Mouse (Mus musculus) left cerebral cortex, adult 6 months (tissue): ENCODE measurements around the gene Ceacam19. TPM values are rescaled to one million over a fixed set of nuclear protein-coding genes. Genes with fewer than 3 reads are reported as not detected.

Experiments
- long read RNA-seq, 2 experiments: library from polyadenylated mRNA; unstranded; transcript quantifications; one replicate each; pipeline ENCODE4 v2.0.0; 2019 to 2020
- polyA plus RNA-seq: library from polyadenylated mRNA; unstranded; fragments of <200 nt; fragmentation: Nextera tagmentation; gene quantifications from 2 replicates; pipeline ENCODE4 v1.2.3, GENCODE M21; 2021

The Ceacam19 gene
- polyA plus RNA-seq: not detected in 2 replicates
- long read RNA-seq, experiment 1: 0 reads
- long read RNA-seq, experiment 2: 0 reads

GRCm38 (mm10) chr7:19887849-19888248 is at the start of gene Ceacam19:
Gene Ceacam19 (minus strand): TSS chr7:19887965.

GRCm38 (mm10) chr7:19920506-19921261 is 32.9 kb upstream of the Ceacam19 start, which contains the start of gene Pvr:
Gene Pvr (minus strand): TSS chr7:19921160.

GRCm38 (mm10) chr7:19861199-19861598 is 26.6 kb downstream of the Ceacam19 start, which contains the start of gene Ceacam16:
Gene Ceacam16 (minus strand): TSS chr7:19861299.

GRCm38 (mm10) chr7:19851858-19852570 is 35.8 kb downstream of the Ceacam19 start, which contains the start of gene Gm19345:
Gene Gm19345 (plus strand): TSS chr7:19852003.

Other genes starting within 250 kb of the Ceacam19 start
- 86.9 and 119 TPM in 2 replicates for gene Clptm1, start 222.9 kb downstream of the Ceacam19 start, polyA plus RNA-seq
- not detected in 2 replicates for gene Apoc2, start 210.0 kb downstream of the Ceacam19 start, polyA plus RNA-seq
- not detected in 2 replicates for gene Gm44805, start 206.5 kb downstream of the Ceacam19 start, polyA plus RNA-seq
- gene Apoc4, start 206.5 kb downstream of the Ceacam19 start, polyA plus RNA-seq: not detected in 2 replicates
- 1.7 and 5.7 TPM in 2 replicates for gene Apoc1, start 195.3 kb downstream of the Ceacam19 start, polyA plus RNA-seq
- 7,501 and 8,830 TPM in 2 replicates for gene Apoe, start 188.8 kb downstream of the Ceacam19 start, polyA plus RNA-seq
- gene Tomm40, start 172.5 kb downstream of the Ceacam19 start, polyA plus RNA-seq: 148 and 163 TPM in 2 replicates
- gene Nectin2, start 137.5 kb downstream of the Ceacam19 start, polyA plus RNA-seq: 5.5 and 5.7 TPM in 2 replicates
- gene Bcam, start 116.9 kb downstream of the Ceacam19 start, polyA plus RNA-seq: 6.3 and 14.9 TPM in 2 replicates
- 0.18 TPM in 1 of 2 replicates, not detected in the other for gene Cblc, start 91.2 kb downstream of the Ceacam19 start, polyA plus RNA-seq
- 0.25 and 0.68 TPM in 2 replicates for gene Bcl3, start 65.2 kb downstream of the Ceacam19 start, polyA plus RNA-seq
- 3.5 and 4.1 TPM in 2 replicates for gene Gm19345, start 36.0 kb downstream of the Ceacam19 start, polyA plus RNA-seq
- gene Ceacam16, start 26.7 kb downstream of the Ceacam19 start, polyA plus RNA-seq: 0.09 TPM in 1 of 2 replicates, not detected in the other
- 1.2 and 1.4 TPM in 2 replicates for gene Pvr, start 33.2 kb upstream of the Ceacam19 start, polyA plus RNA-seq
- not detected in 2 replicates for gene Igsf23, start 62.8 kb upstream of the Ceacam19 start, polyA plus RNA-seq
- 0.13 TPM in 1 of 2 replicates, not detected in the other for gene Ceacam20, start 77.4 kb upstream of the Ceacam19 start, polyA plus RNA-seq
- not detected in 2 replicates for gene Nlrp9b, start 103.5 kb upstream of the Ceacam19 start, polyA plus RNA-seq
- gene Vmn1r91, start 211.7 kb upstream of the Ceacam19 start, polyA plus RNA-seq: not detected in 2 replicates
- gene Gm16442, start 234.6 kb upstream of the Ceacam19 start, polyA plus RNA-seq: not detected in 2 replicates